Mouse (Mus musculus) forebrain, embryonic 14.5 days (tissue): ENCODE measurements around the gene Bsnd. TPM values are rescaled to one million over a fixed set of nuclear protein-coding genes. Genes with fewer than 3 reads are reported as not detected.

Experiments
- ATAC-seq: fragments of 200-750 bp; cut with Nextera tagmentation; 2 replicates; pipeline ENCODE4 v1.8.0; 2017; ENCODE audit warnings: mild to moderate bottlenecking, moderate library complexity
- DNase-seq: peaks from one replicate; pipeline ENCODE4 v3.0.0-alpha.2; 2015; ENCODE audit warnings: low spot score
- H3K27ac ChIP-seq: fragments of 300-500 bp; sonication (generic); 2 replicates; pipeline ENCODE4 v1.5.1; 2014; ENCODE audit warnings: low read depth, mild to moderate bottlenecking, control low read depth, low read length, moderate library complexity
- H3K27me3 ChIP-seq: fragments of 300-500 bp; sonication (generic); replicated peaks from 2 replicates; pipeline ENCODE4 v1.6.1; 2014; ENCODE audit warnings: low read length, control low read depth, mixed read lengths; ENCODE audit not compliant: control insufficient read depth, insufficient read depth
- H3K36me3 ChIP-seq: fragments of 300-500 bp; sonication (generic); 2 replicates; pipeline ENCODE4 v1.6.1; 2014; ENCODE audit warnings: low read length, control low read depth; ENCODE audit not compliant: control insufficient read depth, insufficient read depth
- H3K4me1 ChIP-seq: fragments of 300-500 bp; sonication (generic); 2 replicates; pipeline ENCODE4 v1.6.1; 2014; ENCODE audit warnings: antibody characterized with exemption, low read length, control low read depth; ENCODE audit not compliant: control insufficient read depth, insufficient read depth
- H3K4me2 ChIP-seq: fragments of 300-500 bp; sonication (generic); 2 replicates; pipeline ENCODE4 v1.6.1; 2014; ENCODE audit warnings: mild to moderate bottlenecking, control low read depth, low read length
- H3K4me3 ChIP-seq: fragments of 300-500 bp; sonication (generic); 2 replicates; pipeline ENCODE4 v1.5.1; 2014; ENCODE audit warnings: low read depth, low read length, control low read depth
- H3K9ac ChIP-seq: fragments of 300-500 bp; sonication (generic); 2 replicates; pipeline ENCODE4 v1.6.1; 2014; ENCODE audit warnings: mild to moderate bottlenecking, low read length, control low read depth, moderate library complexity
- H3K9me3 ChIP-seq: fragments of 300-500 bp; sonication (generic); replicated peaks from 2 replicates; pipeline ENCODE4 v1.6.1; 2016; ENCODE audit warnings: low read length, control low read depth, mixed read lengths; ENCODE audit not compliant: control insufficient read depth
- WGBS: fragments of 180-500 bp; shearing (Covaris S2); extraction: QIAGEN DNeasy Blood & Tissue Kit; methylation state at CpG from one replicate; pipeline ENCODE4 v1.1.7; 2014; 5-methylcytosine and 5-hydroxymethylcytosine counted together
- polyA plus RNA-seq: library from polyadenylated mRNA; unstranded; fragments of >200 nt; fragmentation: Nextera tagmentation; extraction: Ambion mirVana; gene quantifications from 2 replicates; pipeline ENCODE4 v1.2.1, GENCODE M21; 2014

Bsnd gene
- polyA plus RNA-seq, 1 experiment from 2014 or later = not detected

- H3K4me1 ChIP-seq = no peaks in the 10 kb centered on the region
- no peak overlapping the region for H3K27ac ChIP-seq
- no peaks in the 10 kb centered on the region for H3K36me3 ChIP-seq
- ATAC-seq = no peak
- no peak overlapping the region for H3K4me3 ChIP-seq
- H3K9me3 ChIP-seq = no peaks in the 10 kb centered on the region
- 97% methylated on average over 2 of the region's 2 CpGs for WGBS
- DNase-seq = no peak
- no peaks in the 10 kb centered on the region for H3K27me3 ChIP-seq
- H3K4me2 ChIP-seq = no peak overlapping the region
- no peak overlapping the region for H3K9ac ChIP-seq
Measured at GRCm38 (mm10) chr4:106525001-106525400, 32.9 kb upstream of the Bsnd start.

GRCm38 (mm10) chr4:106524131-106524530 lies 32.0 kb upstream of the Bsnd start:
- Histone ChIP-seq H3K4me3 (no peak overlapping the region), H3K27ac (no peak overlapping the region), H3K36me3 (no peaks in the 10 kb centered on the region), H3K9ac (no peak overlapping the region), H3K9me3 (no peaks in the 10 kb centered on the region), H3K4me2 (no peak overlapping the region), H3K4me1 (no peaks in the 10 kb centered on the region), H3K27me3 (no peaks in the 10 kb centered on the region)
- no peak for ATAC-seq
- DNase-seq = no peak
- WGBS = 81% methylated on average over 2 of the region's 2 CpGs

GRCm38 (mm10) chr4:106522547-106522946 lies 30.5 kb upstream of the Bsnd start:
- Histone ChIP-seq H3K9ac (no peak overlapping the region), H3K27me3 (no peaks in the 10 kb centered on the region), H3K4me3 (no peak overlapping the region), H3K4me1 (no peaks in the 10 kb centered on the region), H3K4me2 (no peak overlapping the region), H3K9me3 (no peaks in the 10 kb centered on the region), H3K27ac (no peak overlapping the region), H3K36me3 (no peaks in the 10 kb centered on the region)
- no peak for DNase-seq
- ATAC-seq = no peak
- WGBS = 86% methylated on average over 3 of the region's 3 CpGs

- H3K9ac ChIP-seq = no peak overlapping the region
- no peak overlapping the region for H3K27ac ChIP-seq
- H3K9me3 ChIP-seq = no peaks in the 10 kb centered on the region
- H3K4me3 ChIP-seq = no peak overlapping the region
- DNase-seq (no peak), ATAC-seq (no peak)
- no peaks in the 10 kb centered on the region for H3K4me1 ChIP-seq
- WGBS = 79% methylated on average over 6 of the region's 6 CpGs
- H3K27me3 ChIP-seq = no peaks in the 10 kb centered on the region
- no peaks in the 10 kb centered on the region for H3K36me3 ChIP-seq
- no peak overlapping the region for H3K4me2 ChIP-seq
Measured at GRCm38 (mm10) chr4:106514606-106515005, 22.5 kb upstream of the Bsnd start.

- no peak for ATAC-seq
- Histone ChIP-seq H3K4me1 (no peaks in the 10 kb centered on the region), H3K4me3 (no peak overlapping the region), H3K4me2 (no peak overlapping the region), H3K27me3 (no peaks in the 10 kb centered on the region), H3K9ac (no peak overlapping the region), H3K36me3 (no peaks in the 10 kb centered on the region), H3K27ac (no peak overlapping the region), H3K9me3 (no peaks in the 10 kb centered on the region)
- DNase-seq = no peak
- 78% methylated on average over 4 of the region's 4 CpGs for WGBS
Measured at GRCm38 (mm10) chr4:106509888-106510287, 17.8 kb upstream of the Bsnd start.

GRCm38 (mm10) chr4:106505453-106506058 lies 13.5 kb upstream of the Bsnd start:
- no peak for DNase-seq
- 80% methylated on average over 14 of the region's 14 CpGs for WGBS
- Histone ChIP-seq H3K27me3 (no peaks in the 10 kb centered on the region), H3K4me1 (no peaks in the 10 kb centered on the region), H3K4me3 (no peak overlapping the region), H3K36me3 (no peaks in the 10 kb centered on the region), H3K9me3 (no peaks in the 10 kb centered on the region), H3K4me2 (no peak overlapping the region), H3K27ac (no peak overlapping the region), H3K9ac (no peak overlapping the region)
- ATAC-seq = no peak

GRCm38 (mm10) chr4:106503578-106503977 lies 11.5 kb upstream of the Bsnd start:
- Histone ChIP-seq H3K9ac (no peak overlapping the region), H3K36me3 (no peaks in the 10 kb centered on the region), H3K4me1 (0 out of 2 replicates have a peak, but pooled peaks cover 3% of the 10 kb centered on the region), H3K9me3 (no peaks in the 10 kb centered on the region), H3K27me3 (no peaks in the 10 kb centered on the region), H3K4me3 (no peak overlapping the region), H3K4me2 (no peak overlapping the region), H3K27ac (no peak overlapping the region)
- no peak for DNase-seq
- ATAC-seq = no peak
- WGBS = 97% methylated on average over 3 of the region's 3 CpGs

- H3K27ac ChIP-seq = no peak overlapping the region
- H3K27me3 ChIP-seq = no peaks in the 10 kb centered on the region
- 0 out of 2 replicates have a peak, but pooled peaks cover 3% of the 10 kb centered on the region for H3K4me1 ChIP-seq
- H3K4me2 ChIP-seq = no peak overlapping the region
- no peak overlapping the region for H3K9ac ChIP-seq
- no peak for ATAC-seq
- DNase-seq = no peak
- no peak overlapping the region for H3K4me3 ChIP-seq
- 85% methylated on average over 10 of the region's 10 CpGs for WGBS
- no peaks in the 10 kb centered on the region for H3K9me3 ChIP-seq
- no peaks in the 10 kb centered on the region for H3K36me3 ChIP-seq
Measured at GRCm38 (mm10) chr4:106500066-106500465, 8.0 kb upstream of the Bsnd start.

GRCm38 (mm10) chr4:106498471-106498844 lies 6.4 kb upstream of the Bsnd start:
- no peaks in the 10 kb centered on the region for H3K27me3 ChIP-seq
- no peak overlapping the region for H3K4me2 ChIP-seq
- no peaks in the 10 kb centered on the region for H3K36me3 ChIP-seq
- no peak for ATAC-seq
- 0 out of 2 replicates have a peak, but pooled peaks cover 3% of the 10 kb centered on the region for H3K4me1 ChIP-seq
- no peak for DNase-seq
- no peaks in the 10 kb centered on the region for H3K9me3 ChIP-seq
- no peak overlapping the region for H3K9ac ChIP-seq
- no peak overlapping the region for H3K4me3 ChIP-seq
- WGBS = 51% methylated on average over 3 of the region's 3 CpGs
- no peak overlapping the region for H3K27ac ChIP-seq
